Comparison of ENCODE assay signal across 9 mouse cellular contexts in genomic region chr16:77685651-77686190, GRCm38 (mm10).
DNase-seq lines count a peak whose midpoint lies in the region; ATAC-seq and TF ChIP-seq lines count a peak whose summit lies in the region.
"Had no signal": no experiment of that assay in that cellular context is flagged by ENCODE, and none has a peak within 500 bp of the region (broad histone marks: within the 10 kb centered on the region; RNA-seq: fewer than 3 reads in every experiment).

No protein-coding gene starts in this region.

- no peak overlapping the region for H3K9ac ChIP-seq in kidney, embryonic 14.5 days (ENCODE audit: low read depth, low read length)
- H3K9ac ChIP-seq in forebrain, embryonic 15.5 days (replicated peaks) = no peak overlapping the region
- no peak overlapping the region for H3K9ac ChIP-seq in heart, adult 2 months (ENCODE audit: low read depth, low read length)

- H3K4me2 ChIP-seq in kidney, embryonic 14.5 days (replicated peaks; ENCODE audit: low read depth, low read length) = no peak overlapping the region
- peak overlapping the region; percentile 19; the same call in 1 of the 2 replicates for H3K4me2 ChIP-seq in forebrain, embryonic 15.5 days (replicated peaks)

- no peak for TF ChIP-seq CTCF in heart, adult 2 months (IDR thresholded peaks at IDR 0.05)

- no peak overlapping the region for H3K4me3 ChIP-seq in kidney, embryonic 14.5 days (ENCODE audit: low read length)
- H3K4me3 ChIP-seq in forebrain, embryonic 15.5 days = no peak overlapping the region
- H3K4me3 ChIP-seq in heart, adult 2 months = no peak overlapping the region

- no peak for ATAC-seq in kidney, embryonic 14.5 days (ENCODE audit: low FRiP score, low TSS enrichment)
- peak; percentile 94 for ATAC-seq in forebrain, embryonic 15.5 days (replicated peaks)
- no peak for ATAC-seq in activated CD4-positive, CD25-positive, alpha-beta regulatory T cell, adult 4 months

- no peak for TF ChIP-seq POLR2A in heart, adult 2 months (IDR thresholded peaks at IDR 0.05; ENCODE audit: insufficient read depth, low read depth, low read length)

- H3K36me3 ChIP-seq in kidney, embryonic 14.5 days (ENCODE audit: control insufficient read depth, insufficient read depth, low read length) = no peaks in the 10 kb centered on the region
- H3K36me3 ChIP-seq in forebrain, embryonic 15.5 days = no peaks in the 10 kb centered on the region
- H3K36me3 ChIP-seq in heart, adult 2 months (ENCODE audit: control insufficient read depth, insufficient read depth, low read length) = no peaks in the 10 kb centered on the region

- no peak overlapping the region for H3K27ac ChIP-seq in kidney, embryonic 14.5 days (ENCODE audit: low read depth, low read length)
- H3K27ac ChIP-seq in forebrain, embryonic 15.5 days (replicated peaks) = peak overlapping the region; percentile 83
- H3K27ac ChIP-seq in heart, adult 2 months = no peak overlapping the region
- H3K27ac ChIP-seq: macrophage had no signal

- H3K9me3 ChIP-seq in kidney, embryonic 14.5 days (ENCODE audit: control insufficient read depth, low read length) = no peaks in the 10 kb centered on the region
- no peaks in the 10 kb centered on the region for H3K9me3 ChIP-seq in forebrain, embryonic 15.5 days

- TF ChIP-seq EP300 in heart, adult 2 months (IDR thresholded peaks at IDR 0.05; ENCODE audit: insufficient read depth, low read depth, low read length) = no peak

- H3K27me3 ChIP-seq in kidney, embryonic 14.5 days (ENCODE audit: control insufficient read depth, insufficient read depth, low read length) = no peaks in the 10 kb centered on the region
- no peaks in the 10 kb centered on the region for H3K27me3 ChIP-seq in forebrain, embryonic 15.5 days
- H3K27me3 ChIP-seq in heart, adult 2 months (ENCODE audit: control insufficient read depth, insufficient read depth, low read length) = no peaks in the 10 kb centered on the region

- H3K4me1 ChIP-seq in kidney, embryonic 14.5 days (ENCODE audit: control insufficient read depth, insufficient read depth, low read length) = no peaks in the 10 kb centered on the region
- H3K4me1 ChIP-seq in forebrain, embryonic 15.5 days = peaks cover 26% of the 10 kb centered on the region
- no peaks in the 10 kb centered on the region for H3K4me1 ChIP-seq in heart, adult 2 months (ENCODE audit: control insufficient read depth, insufficient read depth, low read length)

- peak; percentile 6 for DNase-seq in kidney, adult 9 months
- peak; percentile 15 for DNase-seq in NIH3T3 (ENCODE audit: low read depth)
- peak; percentile 35 for DNase-seq in cerebellum, adult 11-12 months
- DNase-seq in spleen, adult 12 weeks (ENCODE audit: low spot score) = no peak
- no peak for DNase-seq in heart, adult 2 months

- intact Hi-C loops in heart, adult 2 months (cut with DNase I) = no loop called here

- WGBS in kidney, embryonic 14.5 days = 96% methylated on average over 5 of the region's 5 CpGs
- 42% methylated on average over 5 of the region's 5 CpGs for WGBS in forebrain, embryonic 15.5 days
- WGBS in heart, adult 2 months = 86% methylated on average over 5 of the region's 5 CpGs

- H3K79me2 ChIP-seq in heart, adult 2 months (replicated peaks; ENCODE audit: control insufficient read depth, insufficient read depth, low read length) = no peaks in the 10 kb centered on the region

Comparison
In these comparisons a context has a peak if more than half of its experiments do, and no peak if none do; other contexts are left out.
1. DNase-seq: peak in kidney, adult 9 months (single experiment), NIH3T3 (single experiment) and cerebellum, adult 11-12 months (single experiment); none in spleen, adult 12 weeks (single experiment) and heart, adult 2 months (0 of 2).